Mouse (Mus musculus) myocyte (in vitro differentiated cells): ENCODE measurements around the gene Unc13c. TPM values are rescaled to one million over a fixed set of nuclear protein-coding genes. Genes with fewer than 3 reads are reported as not detected.
A peak's percentile ranks its signal among the peaks of the same experiment; 100 is the strongest.

Experiments
- H3K27me3 ChIP-seq: one replicate; pipeline ENCODE4 v1.6.1; 2011; ENCODE audit not compliant: control insufficient read depth, insufficient read depth, insufficient read length
- H3K36me3 ChIP-seq: one replicate; pipeline ENCODE4 v1.6.1; 2011; ENCODE audit not compliant: control insufficient read depth, insufficient read depth
- H3K4me2 ChIP-seq: one replicate; pipeline ENCODE4 v1.6.1; 2011; ENCODE audit warnings: low read depth, control low read depth
- H3K4me3 ChIP-seq: one replicate; pipeline ENCODE4 v1.5.1; 2011; ENCODE audit warnings: mild to moderate bottlenecking, control low read depth, moderate library complexity
- H3K79me2 ChIP-seq: one replicate; pipeline ENCODE4 v1.6.1; 2011; ENCODE audit not compliant: control insufficient read depth, insufficient read depth
- H3ac ChIP-seq: one replicate; pipeline ENCODE4 v1.6.1; 2011; ENCODE audit not compliant: control insufficient read depth, insufficient read length
- CEBPB ChIP-seq: IDR thresholded peaks from 2 replicates; pipeline ENCODE4 v1.6.1; 2011; ENCODE audit warnings: mild to moderate bottlenecking, moderate library complexity; ENCODE audit not compliant: poor library complexity, insufficient read depth, severe bottlenecking
- E2F4 ChIP-seq: IDR thresholded peaks from one replicate; pipeline ENCODE4 v1.6.1; 2011; ENCODE audit warnings: mild to moderate bottlenecking, control low read depth, moderate library complexity; ENCODE audit not compliant: insufficient read depth
- MAX ChIP-seq: IDR thresholded peaks from one replicate; pipeline ENCODE4 v1.6.1; 2011; ENCODE audit warnings: low read depth, mild to moderate bottlenecking, control low read depth
- MYOD1 ChIP-seq, 3 experiments: IDR thresholded peaks; one replicate each; pipeline ENCODE4 v1.6.1; 2011; ENCODE audit warnings: control low read depth in 2 of 3, low read depth in 2 of 3, mild to moderate bottlenecking in 2 of 3, moderate library complexity in 1 of 3; ENCODE audit not compliant: insufficient read length in 2 of 3, control insufficient read depth in 1 of 3
- MYOG ChIP-seq, 3 experiments: IDR thresholded peaks; one replicate each; pipeline ENCODE4 v1.6.1; 2011; ENCODE audit warnings: control low read depth in 2 of 3, low read depth in 2 of 3, mild to moderate bottlenecking in 2 of 3; ENCODE audit not compliant: insufficient read length in 2 of 3, control insufficient read depth in 1 of 3, insufficient read depth in 1 of 3
- POLR2A ChIP-seq: IDR thresholded peaks from one replicate; pipeline ENCODE4 v1.6.1; 2011; ENCODE audit warnings: low read depth, mild to moderate bottlenecking, control low read depth, moderate library complexity; ENCODE audit not compliant: insufficient read length
- POLR2AphosphoS2 ChIP-seq: IDR thresholded peaks from one replicate; pipeline ENCODE4 v1.6.1; 2011; ENCODE audit warnings: low read depth, control low read depth; ENCODE audit not compliant: insufficient read length
- REST ChIP-seq: IDR thresholded peaks from one replicate; pipeline ENCODE4 v1.6.1; 2011; ENCODE audit warnings: mild to moderate bottlenecking, control low read depth, moderate library complexity; ENCODE audit not compliant: insufficient read depth, insufficient read length
- SRF ChIP-seq: IDR thresholded peaks from one replicate; pipeline ENCODE4 v1.6.1; 2011; ENCODE audit warnings: low read depth; ENCODE audit not compliant: control insufficient read depth, insufficient read length
- TCF12 ChIP-seq: IDR thresholded peaks from one replicate; pipeline ENCODE4 v1.6.1; 2011; ENCODE audit warnings: mild to moderate bottlenecking, control low read depth; ENCODE audit not compliant: poor library complexity, insufficient read depth, severe bottlenecking
- TCF3 ChIP-seq: IDR thresholded peaks from one replicate; pipeline ENCODE4 v1.6.1; 2011; ENCODE audit warnings: low read depth, control low read depth; ENCODE audit not compliant: insufficient read length
- USF1 ChIP-seq: IDR thresholded peaks from one replicate; pipeline ENCODE4 v1.6.1; 2011; ENCODE audit warnings: low read depth, mild to moderate bottlenecking, control low read depth, moderate library complexity
- polyA plus RNA-seq: library from polyadenylated mRNA; unstranded; fragments of >200 nt; fragmentation: generic; extraction: Trizol; gene quantifications from one replicate; pipeline ENCODE4 v1.2.1, GENCODE M21; 2012; ENCODE audit warnings: missing spikeins

The Unc13c gene
- polyA plus RNA-seq, 1 experiment, result 0.02 TPM

DNA sequence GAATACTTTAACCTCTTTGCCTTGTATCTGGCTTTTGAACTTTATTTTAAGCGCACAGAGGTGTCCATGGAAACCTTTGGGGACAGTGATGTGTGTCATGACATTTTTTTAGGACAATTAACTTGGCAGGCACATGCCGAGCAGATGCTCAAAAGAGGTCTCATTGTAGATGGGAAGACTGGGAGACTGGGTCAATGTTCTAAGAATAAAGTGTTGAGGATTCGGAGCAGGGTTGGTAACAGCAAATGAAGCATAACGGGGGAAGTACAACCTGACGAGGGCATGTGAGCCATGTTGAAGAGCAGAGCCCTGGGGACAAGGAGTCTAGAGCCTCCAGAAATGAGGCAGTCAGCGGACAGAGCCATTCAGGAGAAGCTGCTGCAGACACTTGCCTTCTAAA, 6.3 kb downstream of the Unc13c start:
- Histone ChIP-seq H3K4me2 (no peak overlapping the region), H3K79me2 (no peaks in the 10 kb centered on the region), H3ac (no peak overlapping the region), H3K4me3 (no peak overlapping the region), H3K27me3 (no peaks in the 10 kb centered on the region), H3K36me3 (no peaks in the 10 kb centered on the region)
- TF ChIP-seq TCF3, result no peak
- TF ChIP-seq TCF12, result no peak
- TF ChIP-seq MYOG (IDR thresholded peaks at IDR 0.05; ENCODE audit: control insufficient read depth in 1 of 3, insufficient read depth in 1 of 3, insufficient read length in 2 of 3, low read depth in 2 of 3), result no peak
- no peak for TF ChIP-seq POLR2A
- TF ChIP-seq MAX, result no peak
- no peak for TF ChIP-seq SRF
- TF ChIP-seq MYOD1 (IDR thresholded peaks at IDR 0.05; ENCODE audit: control insufficient read depth in 1 of 3, insufficient read length in 2 of 3, low read depth in 2 of 3), result no peak
- no peak for TF ChIP-seq E2F4
- TF ChIP-seq REST, result no peak
- TF ChIP-seq CEBPB, result no peak
- no peak for TF ChIP-seq POLR2AphosphoS2

DNA sequence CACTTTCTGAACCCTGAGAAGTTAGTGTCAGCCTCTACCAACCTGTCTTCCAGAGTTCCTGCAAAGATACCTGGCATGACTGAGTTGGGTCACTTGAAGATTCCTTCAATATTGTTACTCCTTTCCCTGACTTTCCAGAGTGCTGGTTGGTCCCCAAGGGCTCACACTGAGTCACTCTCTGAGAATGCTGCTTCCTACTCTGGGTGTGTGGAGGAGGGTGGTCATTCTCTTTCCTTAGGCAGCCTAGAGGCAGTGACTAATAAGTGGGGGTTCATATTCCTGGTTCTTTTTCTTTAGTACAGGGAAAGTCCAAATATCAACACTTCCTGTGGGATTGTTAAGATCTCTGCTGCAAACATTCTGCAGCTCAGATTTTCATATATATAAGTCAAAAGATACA, 16.4 kb downstream of the Unc13c start:
- no peaks in the 10 kb centered on the region for H3K36me3 ChIP-seq
- H3ac ChIP-seq, result no peak overlapping the region
- no peak overlapping the region for H3K4me3 ChIP-seq
- TF ChIP-seq MYOG (IDR thresholded peaks at IDR 0.05; ENCODE audit: control insufficient read depth in 1 of 3, insufficient read depth in 1 of 3, insufficient read length in 2 of 3, low read depth in 2 of 3), result no peak
- TF ChIP-seq SRF, result no peak
- no peak for TF ChIP-seq MYOD1 (IDR thresholded peaks at IDR 0.05; ENCODE audit: control insufficient read depth in 1 of 3, insufficient read length in 2 of 3, low read depth in 2 of 3)
- TF ChIP-seq E2F4, result no peak
- TF ChIP-seq TCF3, result no peak
- TF ChIP-seq CEBPB, result no peak
- no peak for TF ChIP-seq TCF12
- TF ChIP-seq USF1, result no peak
- no peak for TF ChIP-seq POLR2A
- TF ChIP-seq REST, result no peak
- no peak for TF ChIP-seq MAX
- TF ChIP-seq POLR2AphosphoS2, result no peak
- no peaks in the 10 kb centered on the region for H3K27me3 ChIP-seq
- no peaks in the 10 kb centered on the region for H3K79me2 ChIP-seq
- H3K4me2 ChIP-seq, result peak overlapping the region; percentile 25

DNA sequence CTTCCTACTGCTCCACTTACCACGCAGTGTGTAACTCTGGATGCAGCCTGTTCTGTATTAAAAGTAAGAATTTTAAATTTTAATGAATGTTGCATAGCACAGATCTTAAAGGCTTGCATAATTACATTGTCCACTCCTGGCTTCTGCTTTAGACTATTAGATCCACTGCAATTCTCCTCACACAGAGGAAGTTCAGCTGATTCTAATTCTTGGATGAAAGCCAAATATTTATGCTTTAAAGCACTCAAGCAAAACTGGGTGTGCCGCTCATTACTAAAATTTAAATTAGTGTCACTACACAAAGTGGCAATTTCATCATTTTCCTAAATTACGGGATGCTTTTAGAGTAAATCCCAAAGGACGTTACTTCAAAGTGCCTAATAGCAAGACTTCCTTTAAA, 17.2 kb downstream of the Unc13c start:
- Histone ChIP-seq H3K79me2 (no peaks in the 10 kb centered on the region), H3K27me3 (no peaks in the 10 kb centered on the region), H3K4me2 (peak overlapping the region; percentile 25), H3K36me3 (no peaks in the 10 kb centered on the region), H3ac (no peak overlapping the region), H3K4me3 (no peak overlapping the region)
- TF ChIP-seq CEBPB (no peak), SRF (no peak), POLR2AphosphoS2 (no peak), TCF12 (no peak), REST (no peak), USF1 (no peak), MYOD1 (IDR thresholded peaks at IDR 0.05; ENCODE audit: control insufficient read depth in 1 of 3, insufficient read length in 2 of 3, low read depth in 2 of 3) (no peak), TCF3 (no peak), E2F4 (no peak), MYOG (IDR thresholded peaks at IDR 0.05; ENCODE audit: control insufficient read depth in 1 of 3, insufficient read depth in 1 of 3, insufficient read length in 2 of 3, low read depth in 2 of 3) (no peak), MAX (no peak), POLR2A (no peak)

DNA sequence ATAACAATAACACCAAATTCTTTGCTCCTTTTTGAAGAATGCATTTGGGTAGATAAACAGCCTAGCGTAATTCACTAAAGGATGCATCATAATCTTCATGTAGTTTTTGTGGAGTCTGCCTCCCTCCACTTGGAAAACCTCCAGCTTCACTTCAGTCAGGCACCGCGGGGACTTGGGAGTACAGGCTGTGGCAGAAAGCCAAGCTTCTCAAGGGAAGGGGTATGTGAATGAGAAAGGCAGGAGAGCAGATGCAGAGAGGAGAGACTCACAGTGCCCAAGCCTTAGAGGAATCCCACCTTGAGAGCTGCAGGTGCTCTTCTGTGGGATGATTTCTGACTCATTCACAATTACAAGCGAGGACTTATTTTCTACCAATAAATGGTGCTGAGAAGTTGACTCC, 33.9 kb downstream of the Unc13c start:
- no peak overlapping the region for H3K4me3 ChIP-seq
- TF ChIP-seq SRF (no peak), USF1 (no peak), MYOG (IDR thresholded peaks at IDR 0.05; ENCODE audit: control insufficient read depth in 1 of 3, insufficient read depth in 1 of 3, insufficient read length in 2 of 3, low read depth in 2 of 3) (no peak), POLR2AphosphoS2 (no peak), TCF3 (no peak)
- no peak overlapping the region for H3K4me2 ChIP-seq
- no peaks in the 10 kb centered on the region for H3K36me3 ChIP-seq
- H3ac ChIP-seq, result no peak overlapping the region
- no peaks in the 10 kb centered on the region for H3K27me3 ChIP-seq
- no peaks in the 10 kb centered on the region for H3K79me2 ChIP-seq

DNA sequence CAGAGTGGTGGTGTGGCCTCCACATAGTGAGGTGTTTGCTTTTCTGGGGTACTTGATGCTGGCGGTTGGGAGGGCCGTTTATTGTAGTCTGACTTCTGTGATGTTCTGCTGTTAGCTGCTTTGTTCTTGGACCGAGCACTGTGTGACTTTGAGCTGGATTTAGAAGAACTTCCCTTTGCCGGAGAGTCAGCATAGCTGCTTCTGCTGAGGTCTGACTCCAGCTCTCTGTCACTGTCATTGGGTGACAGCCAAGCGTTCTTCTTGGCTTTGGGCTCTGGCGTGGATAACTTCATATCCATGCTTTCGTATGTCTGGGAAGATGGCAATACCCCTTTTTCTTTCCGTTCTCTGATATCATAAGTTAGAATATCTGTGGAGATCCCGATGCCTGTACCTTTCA, 36.8 kb downstream of the Unc13c start:
- Histone ChIP-seq H3K79me2 (no peaks in the 10 kb centered on the region), H3K4me3 (no peak overlapping the region), H3ac (no peak overlapping the region), H3K36me3 (no peaks in the 10 kb centered on the region), H3K4me2 (no peak overlapping the region), H3K27me3 (no peaks in the 10 kb centered on the region)
- TF ChIP-seq USF1, result no peak
- no peak for TF ChIP-seq POLR2AphosphoS2
- no peak for TF ChIP-seq TCF12
- TF ChIP-seq CEBPB, result no peak
- no peak for TF ChIP-seq TCF3
- TF ChIP-seq MYOG (IDR thresholded peaks at IDR 0.05; ENCODE audit: control insufficient read depth in 1 of 3, insufficient read depth in 1 of 3, insufficient read length in 2 of 3, low read depth in 2 of 3), result no peak
